Mouse (Mus musculus) heart, embryonic 12.5 days (tissue): Measurements from ENCODE around the gene Hlf. TPM values are rescaled to one million over a fixed set of nuclear protein-coding genes. Genes with fewer than 3 reads are reported as not detected.

Experiments
- ATAC-seq: fragments of 200-750 bp; cut with Nextera tagmentation; 2 replicates; pipeline ENCODE4 v1.8.0; 2017; ENCODE audit warnings: moderate TSS enrichment, moderate library complexity; ENCODE audit not compliant: insufficient number of reproducible peaks, low FRiP score
- H3K27ac ChIP-seq: fragments of 300-500 bp; sonication (generic); 2 replicates; pipeline ENCODE4 v1.5.1; 2016; ENCODE audit warnings: mild to moderate bottlenecking, moderate library complexity; ENCODE audit not compliant: poor library complexity, severe bottlenecking
- H3K27me3 ChIP-seq: fragments of 300-500 bp; sonication (generic); replicated peaks from 2 replicates; pipeline ENCODE4 v1.6.1; 2016; ENCODE audit warnings: mild to moderate bottlenecking, moderate library complexity
- H3K36me3 ChIP-seq: fragments of 300-500 bp; sonication (generic); 2 replicates; pipeline ENCODE4 v1.6.1; 2016; ENCODE audit warnings: mild to moderate bottlenecking, moderate library complexity
- H3K4me1 ChIP-seq: fragments of 300-500 bp; sonication (generic); replicated peaks from 2 replicates; pipeline ENCODE4 v1.6.1; 2016; ENCODE audit warnings: mild to moderate bottlenecking
- H3K4me2 ChIP-seq: fragments of 300-500 bp; sonication (generic); 2 replicates; pipeline ENCODE4 v1.6.1; 2016; ENCODE audit warnings: mild to moderate bottlenecking, moderate library complexity
- H3K4me3 ChIP-seq: fragments of 300-500 bp; sonication (generic); 2 replicates; pipeline ENCODE4 v1.5.1; 2016; ENCODE audit warnings: mild to moderate bottlenecking
- H3K9ac ChIP-seq: fragments of 300-500 bp; sonication (generic); 2 replicates; pipeline ENCODE4 v1.6.1; 2016; ENCODE audit warnings: mild to moderate bottlenecking, moderate library complexity
- H3K9me3 ChIP-seq: fragments of 300-500 bp; sonication (generic); replicated peaks from 2 replicates; pipeline ENCODE4 v1.6.1; 2016; ENCODE audit warnings: mild to moderate bottlenecking, moderate library complexity
- WGBS: fragments of 180-500 bp; shearing (Covaris S2); methylation state at CpG from one replicate; pipeline ENCODE4 v1.1.7; 2016; 5-methylcytosine and 5-hydroxymethylcytosine counted together
- polyA plus RNA-seq: library from polyadenylated mRNA; unstranded; fragments of >200 nt; fragmentation: Nextera tagmentation; extraction: Ambion mirVana; gene quantifications from 2 replicates; pipeline ENCODE4 v1.2.1, GENCODE M21; 2016

Gene Hlf
- polyA plus RNA-seq, 1 experiment from 2014 or later = 2.7 TPM

GRCm38 (mm10) chr11:90370789-90371291 lies 19.9 kb downstream of the Hlf start:
- ATAC-seq = no peak
- Histone ChIP-seq H3K27me3 (no peaks in the 10 kb centered on the region; the same call in 1 of the 2 replicates), H3K9me3 (no peaks in the 10 kb centered on the region), H3K36me3 (no peaks in the 10 kb centered on the region), H3K27ac (no peak overlapping the region), H3K9ac (no peak overlapping the region), H3K4me3 (no peak overlapping the region), H3K4me1 (peaks cover 39% of the 10 kb centered on the region), H3K4me2 (peak overlapping the region; percentile 54)
- 13% methylated on average over 11 of the region's 11 CpGs for WGBS

GRCm38 (mm10) chr11:90370367-90370766 lies 20.3 kb downstream of the Hlf start:
- peak overlapping the region; percentile 88 for H3K27ac ChIP-seq
- H3K4me3 ChIP-seq = no peak overlapping the region
- no peaks in the 10 kb centered on the region for H3K9me3 ChIP-seq
- WGBS = 33% methylated on average over 11 of the region's 11 CpGs
- peak overlapping the region; percentile 54 for H3K4me2 ChIP-seq
- no peaks in the 10 kb centered on the region; the same call in 1 of the 2 replicates for H3K27me3 ChIP-seq
- no peak for ATAC-seq
- 0 out of 2 replicates have a peak overlapping the region, but pooled peaks have one; percentile 46 for H3K9ac ChIP-seq
- H3K4me1 ChIP-seq = peaks cover 40% of the 10 kb centered on the region
- no peaks in the 10 kb centered on the region for H3K36me3 ChIP-seq

GRCm38 (mm10) chr11:90369605-90370004 lies 21.1 kb downstream of the Hlf start:
- peak; percentile 78 for ATAC-seq
- Histone ChIP-seq H3K4me3 (no peak overlapping the region), H3K27me3 (no peaks in the 10 kb centered on the region; the same call in 1 of the 2 replicates), H3K9me3 (no peaks in the 10 kb centered on the region), H3K9ac (no peak overlapping the region), H3K4me1 (peaks cover 48% of the 10 kb centered on the region), H3K36me3 (no peaks in the 10 kb centered on the region), H3K4me2 (peak overlapping the region; percentile 54), H3K27ac (peak overlapping the region; percentile 88)
- WGBS = 11% methylated on average over 8 of the region's 8 CpGs

GRCm38 (mm10) chr11:90369115-90369514 lies 21.6 kb downstream of the Hlf start:
- Histone ChIP-seq H3K9me3 (no peaks in the 10 kb centered on the region), H3K4me2 (peak overlapping the region; percentile 54), H3K36me3 (no peaks in the 10 kb centered on the region), H3K27me3 (no peaks in the 10 kb centered on the region; the same call in 1 of the 2 replicates), H3K4me3 (no peak overlapping the region), H3K4me1 (peaks cover 49% of the 10 kb centered on the region), H3K9ac (no peak overlapping the region), H3K27ac (peak overlapping the region; percentile 88)
- peak; percentile 51; the same call in 1 of the 2 replicates for ATAC-seq
- 13% methylated on average over 6 of the region's 7 CpGs for WGBS

- 53% methylated on average over 14 of the region's 14 CpGs for WGBS
- no peak for ATAC-seq
- no peaks in the 10 kb centered on the region; the same call in 1 of the 2 replicates for H3K27me3 ChIP-seq
- no peak overlapping the region; the same call in 1 of the 2 replicates for H3K27ac ChIP-seq
- no peak overlapping the region for H3K4me3 ChIP-seq
- no peak overlapping the region for H3K4me2 ChIP-seq
- no peaks in the 10 kb centered on the region for H3K9me3 ChIP-seq
- H3K4me1 ChIP-seq = peaks cover 49% of the 10 kb centered on the region
- H3K36me3 ChIP-seq = no peaks in the 10 kb centered on the region
- H3K9ac ChIP-seq = no peak overlapping the region
Observed at GRCm38 (mm10) chr11:90367894-90368860, 22.5 kb downstream of the Hlf start.

GRCm38 (mm10) chr11:90364865-90365264 lies 25.8 kb downstream of the Hlf start:
- peaks cover 28% of the 10 kb centered on the region for H3K4me1 ChIP-seq
- no peak overlapping the region for H3K27ac ChIP-seq
- no peak overlapping the region for H3K4me3 ChIP-seq
- H3K9me3 ChIP-seq = no peaks in the 10 kb centered on the region
- WGBS = 33% methylated on average over 7 of the region's 7 CpGs
- ATAC-seq = no peak
- no peaks in the 10 kb centered on the region; the same call in 1 of the 2 replicates for H3K27me3 ChIP-seq
- H3K36me3 ChIP-seq = no peaks in the 10 kb centered on the region
- no peak overlapping the region for H3K9ac ChIP-seq
- H3K4me2 ChIP-seq = no peak overlapping the region

GRCm38 (mm10) chr11:90363821-90364497 lies 26.7 kb downstream of the Hlf start:
- Histone ChIP-seq H3K27ac (no peak overlapping the region), H3K36me3 (no peaks in the 10 kb centered on the region), H3K4me2 (no peak overlapping the region), H3K27me3 (no peaks in the 10 kb centered on the region; the same call in 1 of the 2 replicates), H3K4me1 (peaks cover 19% of the 10 kb centered on the region), H3K4me3 (no peak overlapping the region), H3K9me3 (no peaks in the 10 kb centered on the region), H3K9ac (no peak overlapping the region)
- no peak for ATAC-seq
- 83% methylated on average over 10 of the region's 10 CpGs for WGBS

GRCm38 (mm10) chr11:90363406-90363805 lies 27.3 kb downstream of the Hlf start:
- 41% methylated on average over 3 of the region's 3 CpGs for WGBS
- Histone ChIP-seq H3K4me2 (no peak overlapping the region), H3K27me3 (no peaks in the 10 kb centered on the region; the same call in 1 of the 2 replicates), H3K4me3 (no peak overlapping the region), H3K36me3 (no peaks in the 10 kb centered on the region), H3K4me1 (peaks cover 19% of the 10 kb centered on the region), H3K27ac (no peak overlapping the region), H3K9ac (no peak overlapping the region), H3K9me3 (no peaks in the 10 kb centered on the region)
- no peak for ATAC-seq

GRCm38 (mm10) chr11:90360536-90360935 lies 30.2 kb downstream of the Hlf start:
- Histone ChIP-seq H3K27ac (no peak overlapping the region), H3K4me1 (peaks cover 42% of the 10 kb centered on the region), H3K4me2 (no peak overlapping the region), H3K4me3 (no peak overlapping the region), H3K9me3 (no peaks in the 10 kb centered on the region), H3K36me3 (no peaks in the 10 kb centered on the region), H3K9ac (no peak overlapping the region), H3K27me3 (no peaks in the 10 kb centered on the region)
- WGBS = 93% methylated on average over 5 of the region's 5 CpGs
- ATAC-seq = no peak

- Histone ChIP-seq H3K36me3 (no peaks in the 10 kb centered on the region), H3K9ac (no peak overlapping the region), H3K4me3 (no peak overlapping the region), H3K4me2 (no peak overlapping the region), H3K4me1 (peaks cover 39% of the 10 kb centered on the region), H3K9me3 (no peaks in the 10 kb centered on the region), H3K27ac (no peak overlapping the region), H3K27me3 (no peaks in the 10 kb centered on the region)
- 48% methylated on average over 8 of the region's 8 CpGs for WGBS
- no peak; the same call in 1 of the 2 replicates for ATAC-seq
Observed at GRCm38 (mm10) chr11:90358063-90358462, 32.6 kb downstream of the Hlf start.

GRCm38 (mm10) chr11:90357371-90357770 lies 33.3 kb downstream of the Hlf start:
- H3K9ac ChIP-seq = no peak overlapping the region
- no peaks in the 10 kb centered on the region for H3K27me3 ChIP-seq
- ATAC-seq = no peak
- no peaks in the 10 kb centered on the region for H3K9me3 ChIP-seq
- 86% methylated on average over 7 of the region's 7 CpGs for WGBS
- peaks cover 39% of the 10 kb centered on the region for H3K4me1 ChIP-seq
- no peak overlapping the region for H3K4me3 ChIP-seq
- H3K27ac ChIP-seq = no peak overlapping the region
- no peaks in the 10 kb centered on the region for H3K36me3 ChIP-seq
- no peak overlapping the region for H3K4me2 ChIP-seq
